Mouse (Mus musculus) c-Kit-negative CD71-positive TER-119-positive erythroid progenitor cells, embryonic 14.5 days (primary cell): ENCODE measurements around the gene Cbarp.

Experiments
- DNase-seq: peaks from one replicate; pipeline ENCODE4 v3.0.0-alpha.2; 2013; ENCODE audit warnings: low read depth, low spot score

The Cbarp gene

DNA sequence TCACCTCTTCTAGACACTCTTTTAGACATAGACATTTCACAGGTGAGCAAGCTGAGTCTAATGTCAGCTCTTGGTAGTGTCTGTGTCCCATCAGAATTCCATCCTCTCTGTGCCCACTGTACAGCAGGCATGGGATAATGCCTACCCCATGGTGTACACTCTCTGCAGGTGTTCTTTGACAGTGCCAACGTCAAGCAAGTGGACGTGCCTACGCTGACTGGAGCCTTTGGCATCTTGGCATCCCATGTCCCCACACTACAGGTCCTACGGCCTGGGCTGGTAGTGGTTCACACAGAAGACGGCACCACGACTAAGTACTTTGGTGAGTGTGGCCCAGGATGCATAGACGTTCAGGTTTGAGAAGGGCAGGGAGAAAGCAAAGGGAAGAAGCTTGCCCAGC, 3.0 kb upstream of the Cbarp start:
- DNase-seq: no peak

DNA sequence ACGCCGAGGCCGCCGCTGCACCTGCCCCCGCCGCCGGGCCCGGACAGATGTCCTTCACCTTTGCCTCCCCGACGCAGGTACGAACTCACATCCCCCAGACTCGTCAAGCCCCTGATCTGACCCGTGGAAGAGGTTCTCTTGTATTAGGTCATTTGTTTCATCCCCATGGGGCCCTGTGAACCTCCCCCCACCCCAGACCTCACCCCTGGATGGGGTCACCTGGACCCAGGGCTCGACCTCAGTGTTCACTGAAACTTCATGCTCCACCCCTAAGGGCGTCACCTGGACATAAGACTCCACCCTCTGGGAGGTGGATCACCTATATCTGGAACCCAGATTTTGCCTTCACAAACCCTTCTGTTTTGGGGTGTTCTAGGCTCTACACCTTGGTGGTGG, 1.9 kb upstream of the Cbarp start:
- no peak for DNase-seq

DNA sequence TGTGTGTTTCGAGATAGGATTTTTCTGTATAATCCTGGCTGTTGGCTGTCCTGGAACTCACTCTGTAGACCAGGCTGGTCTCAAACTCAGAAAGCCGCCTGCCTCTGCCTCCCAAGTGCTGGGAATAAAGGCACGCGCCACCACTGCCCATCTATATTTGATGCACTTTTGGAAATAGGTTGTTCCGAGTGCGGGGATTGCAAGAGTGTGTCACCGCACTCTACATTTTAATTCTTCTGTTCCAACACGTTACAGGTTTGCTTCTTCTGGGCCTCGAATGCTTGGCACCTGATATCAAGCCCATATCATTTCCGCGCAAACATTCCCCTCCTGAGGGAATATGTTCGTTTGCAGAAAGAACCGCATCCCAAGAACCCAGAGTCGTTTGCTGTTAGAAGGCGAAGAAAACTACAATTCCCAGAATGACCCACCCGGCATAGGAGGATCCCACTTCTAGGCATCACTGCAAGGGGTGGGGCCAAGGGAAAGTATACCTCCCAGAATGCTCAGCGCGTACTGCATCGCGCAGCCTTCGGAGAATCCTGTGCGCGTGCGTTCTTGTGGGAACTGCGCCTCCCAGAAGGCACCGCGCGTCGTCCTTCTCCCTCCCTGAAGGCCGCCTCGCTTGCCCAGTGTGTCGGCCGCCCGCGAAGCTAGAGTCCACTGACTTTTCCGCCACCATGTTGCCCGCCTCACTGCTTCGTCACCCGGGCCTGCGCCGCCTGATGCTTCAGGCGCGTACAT, 1.3 kb upstream of the Cbarp start:
- DNase-seq: peak; percentile 97

DNA sequence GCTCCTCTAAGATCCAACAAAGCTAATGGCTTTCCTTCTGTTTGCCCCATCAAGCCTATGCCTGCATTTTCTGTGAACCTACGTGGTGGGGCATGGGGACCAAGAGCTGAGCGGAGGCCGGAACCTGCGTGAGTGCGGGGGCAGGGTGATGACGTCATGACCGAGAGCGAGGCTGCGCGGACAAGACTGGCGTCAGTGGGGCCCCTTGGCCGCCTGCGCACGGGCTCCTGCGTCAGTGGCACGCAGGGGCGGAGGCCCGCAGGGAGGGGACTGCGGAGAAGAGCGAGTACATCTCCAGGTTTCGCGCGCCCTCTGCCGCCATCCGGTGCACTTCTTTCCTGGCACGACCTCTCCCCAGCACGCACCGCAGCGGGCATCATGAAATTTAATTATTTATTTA, 608 bp upstream of the Cbarp start:
- DNase-seq: peak; percentile 79

DNA sequence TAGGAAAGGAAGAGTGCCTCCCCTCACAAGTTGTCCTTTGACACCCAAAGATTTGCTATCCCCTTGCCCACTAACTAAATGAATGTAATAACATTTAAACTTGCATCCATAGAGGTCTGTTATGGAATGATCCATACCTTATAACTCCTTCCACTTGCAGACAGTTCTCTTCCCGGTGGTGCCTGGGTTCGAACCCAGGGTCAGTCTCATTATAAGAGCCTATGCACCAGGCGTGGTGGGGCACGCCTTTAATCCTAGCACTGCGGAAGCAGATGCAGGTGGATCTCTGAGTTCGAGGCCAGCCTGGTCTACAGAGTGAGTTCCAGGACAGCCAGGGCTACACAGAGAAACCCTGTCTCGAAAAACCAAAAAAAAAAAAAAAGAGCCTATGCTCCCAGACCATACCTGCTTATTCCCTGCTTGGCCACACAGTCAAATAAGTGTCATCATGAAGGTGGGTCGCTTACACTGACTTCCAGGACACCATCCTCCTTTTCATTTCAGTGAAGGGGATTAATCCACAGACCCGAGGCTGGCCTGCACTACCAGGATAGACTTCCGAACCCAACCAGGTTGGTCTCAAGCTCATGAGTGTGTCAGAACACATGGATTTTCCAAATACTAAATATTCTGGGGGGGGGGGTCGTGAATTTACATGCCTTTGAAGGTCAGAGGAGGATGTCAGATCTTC, 515 bp downstream of the Cbarp start:
- no peak for DNase-seq

DNA sequence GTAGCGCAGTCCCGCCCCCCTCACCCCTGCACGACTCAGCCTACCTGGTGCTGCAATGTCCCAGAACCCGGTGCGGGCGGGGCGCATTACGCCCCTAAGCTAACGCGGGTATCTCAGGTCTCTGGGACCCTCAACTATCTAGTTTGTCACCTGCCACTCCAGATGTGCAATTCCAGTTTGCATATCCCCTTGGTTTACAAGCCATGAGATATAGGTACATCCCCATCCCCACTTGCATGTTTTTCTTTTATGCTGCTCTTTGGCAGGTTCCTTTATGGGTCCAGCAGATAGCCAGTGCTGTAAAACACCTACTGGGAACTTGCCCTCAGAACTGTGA, 1.2 kb downstream of the Cbarp start:
- no peak for DNase-seq

DNA sequence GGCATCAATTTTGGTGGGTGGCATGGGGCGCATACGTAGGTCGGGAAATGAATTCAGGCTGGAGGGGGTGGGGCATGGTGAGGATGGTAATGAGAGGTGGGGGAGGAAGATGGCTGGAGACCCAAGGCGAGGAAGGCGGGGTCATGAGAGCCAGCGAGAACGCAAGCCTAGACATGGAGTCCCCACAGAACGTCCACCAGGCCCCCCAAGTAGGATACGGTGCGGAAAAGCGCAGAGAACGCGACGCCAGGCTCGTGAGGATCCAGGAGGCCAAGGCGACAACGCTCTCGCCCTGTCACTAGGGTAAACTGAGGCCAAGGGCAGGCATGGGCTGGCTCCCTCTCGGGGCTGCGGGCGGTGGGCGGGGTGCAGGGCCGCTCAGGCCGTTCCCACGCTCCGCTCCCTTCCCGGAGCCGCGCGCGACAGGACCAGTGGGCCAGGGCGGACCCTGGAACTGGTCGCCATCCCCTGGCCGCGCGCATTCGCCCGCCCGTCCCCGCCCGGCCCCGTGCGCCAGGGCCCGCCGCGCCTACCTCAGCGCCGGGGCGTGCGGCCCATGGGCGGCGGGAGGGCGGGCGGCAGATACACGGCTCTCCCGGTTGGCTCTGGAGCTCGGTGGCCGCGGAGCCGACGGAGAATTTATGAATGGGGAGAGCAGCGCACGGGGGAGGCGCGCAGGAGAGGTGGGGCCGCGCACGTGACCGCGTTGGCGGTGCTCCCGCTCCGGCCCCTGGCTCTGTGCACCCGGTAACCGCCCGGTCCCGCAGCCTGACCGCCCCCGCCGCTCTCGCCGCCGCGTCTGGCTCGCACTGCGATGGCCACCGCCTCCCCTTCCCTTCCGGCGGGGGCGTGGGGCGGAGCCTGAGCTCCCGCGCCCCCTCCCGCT, 1.8 kb downstream of the Cbarp start, which contains the start of gene Atp5d:
TSS of gene Atp5d (plus strand) at position 80 of the 886 bp plus-strand sequence.
- no peak for DNase-seq

DNA sequence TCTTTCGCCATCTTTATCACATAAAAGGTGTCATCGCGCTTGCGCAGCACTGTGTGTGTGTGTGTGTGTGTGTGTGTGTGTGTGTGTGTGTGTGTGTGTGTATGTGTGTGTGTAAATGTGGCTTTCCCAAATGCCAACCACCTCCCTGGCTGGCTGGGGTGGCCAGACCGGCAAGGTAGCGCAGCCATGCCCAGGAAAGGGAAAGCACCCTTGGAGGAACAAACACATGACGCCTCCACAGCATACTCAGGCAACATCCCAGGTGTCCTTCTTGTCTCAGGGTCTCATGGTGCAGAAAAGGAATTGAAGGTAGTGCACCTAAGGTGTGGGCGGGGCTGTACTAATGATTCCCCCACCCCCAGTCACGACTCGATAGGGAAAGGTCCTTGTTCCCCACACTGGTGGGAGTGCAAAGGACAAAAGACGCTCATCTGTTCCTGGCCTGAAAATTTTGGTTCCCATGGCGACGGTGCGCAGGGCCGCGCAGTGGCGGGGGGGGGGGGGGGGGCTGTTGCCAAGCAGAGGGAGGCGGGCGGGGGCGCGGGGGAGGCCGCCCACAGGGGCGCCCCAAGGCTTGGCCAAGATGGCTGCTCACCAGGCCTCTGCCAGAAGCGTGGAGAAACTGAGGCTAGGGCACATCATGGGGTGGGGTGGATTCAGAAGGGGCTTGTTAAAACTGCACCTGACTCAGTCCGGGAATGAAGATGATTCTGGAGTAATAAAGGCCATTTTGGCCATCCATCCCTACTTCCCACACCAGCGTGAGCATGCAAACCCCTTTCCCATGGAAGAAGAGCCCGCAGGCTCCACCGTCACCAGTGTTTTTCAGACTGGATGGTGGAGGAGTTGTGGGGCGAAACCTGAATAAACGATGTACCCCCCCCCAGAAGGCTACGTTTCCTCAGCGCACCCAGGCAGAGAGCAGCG, 2.7 kb downstream of the Cbarp start:
- DNase-seq: no peak

DNA sequence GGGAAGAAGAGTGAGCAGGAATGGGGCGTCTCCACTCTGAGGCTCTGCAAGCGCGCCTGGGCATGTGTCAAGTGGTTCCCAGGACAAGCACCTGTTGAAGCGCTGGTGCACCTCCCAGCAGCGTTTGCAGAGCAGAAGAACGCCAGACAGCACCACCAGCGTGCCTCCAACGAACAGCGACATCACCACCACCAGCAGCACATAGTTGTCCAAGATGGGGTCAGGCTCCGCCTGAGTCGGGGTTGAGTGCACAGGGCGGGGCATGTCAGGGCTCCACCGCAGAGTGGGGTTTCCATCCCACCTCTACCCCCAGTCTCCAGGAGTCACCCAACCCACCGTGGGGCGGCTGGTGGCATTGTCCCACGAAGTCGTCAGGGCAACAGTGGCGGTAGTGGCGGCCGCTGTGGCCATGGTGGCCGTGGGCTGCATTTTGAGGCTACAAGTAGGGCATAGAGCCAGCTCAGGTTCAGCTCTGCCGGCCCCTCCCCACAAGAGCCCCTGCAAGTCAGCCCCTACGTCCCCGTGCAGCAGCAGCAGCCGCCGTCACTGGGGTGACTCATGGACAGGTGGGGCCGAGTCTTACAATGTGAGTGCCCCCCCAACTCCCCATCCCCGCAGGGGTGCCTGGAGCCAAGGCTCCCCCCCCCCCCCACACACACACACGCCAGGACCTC, 3.5 kb downstream of the Cbarp start:
- DNase-seq: no peak

DNA sequence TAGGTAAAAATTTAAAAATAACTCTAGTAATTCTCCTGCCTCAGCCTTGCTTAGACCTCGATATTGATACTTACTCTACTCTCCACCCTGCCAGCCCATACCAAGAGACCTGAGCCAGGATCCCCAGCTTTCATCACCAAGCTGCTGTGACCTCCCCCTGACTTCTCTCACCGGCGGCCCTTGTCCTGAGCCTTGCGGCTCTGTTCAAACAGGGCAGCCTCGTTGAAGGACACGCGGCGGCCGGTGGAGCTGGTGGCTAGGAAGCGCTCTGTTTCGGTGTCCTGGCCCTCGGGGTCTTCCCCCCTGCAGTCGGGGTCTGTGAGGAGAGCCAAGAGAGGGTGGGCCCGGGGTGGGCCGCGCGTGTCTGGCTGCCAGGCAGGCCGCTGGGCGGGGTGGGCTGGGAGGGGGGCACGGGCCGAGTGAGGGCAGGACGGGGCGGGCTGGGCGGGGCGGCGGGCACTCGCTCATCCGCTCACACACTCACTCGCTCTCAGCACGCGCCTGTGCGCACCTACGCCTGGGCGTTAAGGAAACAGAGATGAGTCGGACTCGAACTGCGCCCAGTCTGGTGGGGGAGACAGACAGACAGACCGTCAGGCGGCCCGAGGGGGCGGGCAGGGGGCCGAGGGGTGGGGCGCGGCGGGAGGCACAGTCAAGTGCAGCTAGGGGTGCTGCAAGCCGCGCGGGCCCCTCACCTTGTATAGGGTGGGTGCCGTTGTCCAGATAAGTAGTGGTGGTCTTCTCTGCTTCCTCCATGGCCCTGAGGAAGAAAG, 4.3 kb downstream of the Cbarp start:
- DNase-seq: no peak

DNA sequence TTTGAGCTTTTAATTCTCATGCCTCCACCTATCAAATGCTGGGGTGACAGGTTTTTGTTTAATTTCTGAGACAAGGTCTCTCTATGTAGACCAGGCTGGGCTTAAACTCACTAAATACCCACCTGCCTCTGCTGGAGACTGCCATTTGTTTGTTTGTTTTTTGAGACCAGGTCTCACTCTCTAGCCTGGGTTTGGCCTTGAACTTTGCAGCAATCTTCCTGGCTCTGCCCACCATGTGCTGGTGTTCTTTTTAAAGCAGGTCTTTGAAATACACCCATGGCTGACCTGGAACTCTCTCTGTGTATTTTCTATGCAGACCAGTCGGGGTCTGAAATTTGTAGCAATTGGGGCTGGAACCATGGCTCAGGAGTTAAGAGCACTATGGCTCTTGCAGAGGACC, 5.0 kb downstream of the Cbarp start:
- DNase-seq: no peak

DNA sequence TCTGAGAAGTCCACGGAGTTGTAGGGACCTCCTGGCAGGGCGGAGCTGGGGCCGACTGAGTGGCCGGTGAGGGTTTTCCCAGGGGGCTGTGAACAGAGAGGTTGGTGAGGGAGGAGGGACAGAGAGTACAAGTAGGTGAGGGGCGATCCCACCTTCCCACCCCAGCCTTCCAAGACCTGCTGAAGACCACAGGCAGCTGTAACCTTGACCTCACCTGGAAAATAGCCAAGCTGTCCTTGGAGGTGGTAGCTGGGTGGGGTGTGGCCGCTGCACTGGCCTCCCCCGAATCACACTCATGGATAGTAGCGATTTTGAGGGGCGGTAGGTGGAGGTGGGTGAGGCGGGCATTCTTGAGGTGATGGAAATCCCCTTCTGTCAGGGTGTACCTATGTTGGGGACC, 5.5 kb downstream of the Cbarp start:
- DNase-seq: no peak

DNA sequence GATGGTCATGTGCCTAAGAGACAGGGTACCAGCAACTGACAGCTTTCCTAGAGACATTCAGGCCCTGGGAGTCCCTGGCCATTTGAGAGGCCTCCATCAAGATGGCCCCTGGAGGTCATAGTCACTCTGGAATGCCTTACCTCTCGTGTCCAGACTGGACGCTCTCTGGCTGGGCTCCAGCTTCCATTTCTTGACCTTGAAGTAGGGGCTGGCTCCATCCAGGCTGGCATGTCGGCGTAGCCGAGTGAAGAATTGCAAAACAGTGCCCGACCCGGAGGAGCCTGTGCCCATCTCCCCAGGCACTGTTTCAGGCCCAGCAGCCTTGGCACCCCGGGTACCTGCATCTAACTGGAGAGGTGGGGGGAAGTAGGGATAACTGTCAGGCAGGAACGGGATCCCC, 6.2 kb downstream of the Cbarp start:
- DNase-seq: no peak

DNA sequence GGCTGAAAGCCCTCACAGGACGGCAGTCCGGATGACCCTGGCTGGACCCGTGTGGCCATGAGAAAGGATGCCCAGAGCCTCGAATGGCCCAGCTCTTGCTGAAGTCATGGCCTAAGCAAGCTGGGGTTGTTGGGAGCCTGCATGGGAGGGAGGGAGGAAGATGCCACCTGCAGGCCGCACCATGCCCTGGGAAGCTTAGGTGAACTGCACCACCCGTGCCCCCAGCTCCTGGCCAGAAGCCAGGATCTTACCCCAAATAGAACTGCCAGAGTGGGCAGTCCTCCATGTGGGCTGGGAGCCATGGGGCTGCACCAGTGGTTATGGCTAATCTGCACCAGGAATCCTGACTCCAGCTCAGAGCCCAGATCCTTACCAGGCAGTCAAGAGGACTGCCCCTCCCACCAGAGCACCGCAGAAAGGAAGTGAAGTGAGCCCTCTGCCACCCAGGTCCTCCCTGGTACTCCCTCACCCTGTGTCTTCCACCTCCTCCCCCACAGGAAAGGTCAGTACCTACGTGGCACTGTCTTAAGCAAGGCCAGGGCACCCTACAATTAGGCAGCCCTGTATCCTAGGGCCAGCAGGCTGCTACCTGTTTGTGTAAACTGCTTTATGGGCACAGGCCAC, 7.3 kb downstream of the Cbarp start:
- DNase-seq: no peak

DNA sequence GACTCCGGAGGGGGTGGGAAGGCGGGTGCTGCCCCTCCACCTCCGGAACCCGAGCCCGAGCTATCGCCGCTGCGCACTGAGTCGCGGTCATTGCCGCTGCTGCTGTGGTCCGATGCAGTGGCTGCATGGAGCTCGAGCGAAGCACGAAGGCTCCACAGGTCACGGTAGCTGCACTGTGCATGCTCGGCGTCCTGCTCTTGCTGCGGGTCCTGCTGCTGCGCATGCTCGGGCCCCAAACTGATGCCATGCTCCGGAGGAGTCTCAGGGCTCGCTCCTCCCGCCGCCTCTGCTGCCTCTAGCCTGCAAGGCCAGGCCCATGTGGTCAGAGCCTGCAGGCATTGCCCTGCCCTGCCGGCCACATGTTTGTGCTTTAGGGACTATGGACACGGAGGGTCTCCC, 8.7 kb downstream of the Cbarp start:
- no peak for DNase-seq

DNA sequence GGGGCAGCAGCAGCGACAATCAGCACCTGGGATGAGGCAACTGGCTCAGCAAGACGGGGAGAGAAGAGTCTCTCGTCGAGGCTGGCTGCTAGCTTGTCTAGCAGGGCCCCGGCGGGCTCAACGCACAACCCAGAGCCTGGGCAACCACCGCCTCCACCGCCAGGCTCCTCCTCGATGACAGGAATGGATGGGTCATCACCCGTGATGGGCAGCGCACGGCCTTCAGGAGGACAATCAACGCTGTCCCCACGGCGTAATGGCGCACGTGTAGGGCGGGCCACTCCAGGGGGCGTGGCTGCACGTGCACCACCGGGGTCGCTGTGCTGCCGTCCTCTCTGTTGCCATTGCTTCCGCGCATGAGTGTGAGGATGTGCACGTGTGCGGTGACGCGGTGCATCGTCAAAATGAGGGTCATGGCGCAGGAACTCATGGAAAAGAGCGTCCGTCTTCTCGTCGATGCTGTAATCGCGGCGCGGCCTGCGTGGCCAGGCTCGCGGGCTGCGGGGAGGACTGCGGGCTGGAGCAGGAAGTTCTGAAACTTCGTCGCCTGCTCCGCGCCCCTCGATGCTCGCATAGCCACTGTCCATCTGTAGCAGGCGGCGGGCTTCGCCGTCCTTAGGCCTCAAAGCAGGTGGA, 9.2 kb downstream of the Cbarp start:
- DNase-seq: no peak

DNA sequence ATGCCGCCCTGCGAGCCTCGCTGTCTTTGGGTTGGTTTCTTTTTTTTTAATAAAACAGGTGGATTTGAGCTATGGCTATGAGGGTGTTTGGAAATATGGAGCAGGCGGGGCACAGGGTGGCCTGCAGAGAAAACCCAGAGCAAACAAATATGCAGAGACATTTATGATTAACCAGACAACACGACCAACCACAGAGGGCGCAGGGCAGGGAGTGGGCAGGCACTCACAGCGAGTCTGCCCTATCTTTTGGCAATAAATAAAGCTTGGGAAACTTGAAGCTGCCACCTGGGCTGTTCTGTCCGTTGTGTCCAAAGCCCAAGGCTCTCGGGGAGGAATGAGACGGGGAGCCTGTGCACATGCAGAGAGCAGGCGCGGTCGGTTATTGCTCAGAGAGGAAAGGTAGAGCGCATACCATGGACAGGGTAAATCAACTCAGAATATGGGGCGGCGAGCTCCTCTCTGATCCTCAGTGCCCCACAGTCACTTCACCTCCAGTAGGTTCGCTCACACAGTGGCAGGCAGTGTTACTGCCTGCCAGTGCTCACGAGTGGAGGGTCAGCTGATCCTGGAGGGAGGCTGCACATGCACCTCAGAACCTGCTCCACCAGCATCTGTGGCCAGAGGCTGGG, 10.1 kb downstream of the Cbarp start:
- no peak for DNase-seq

DNA sequence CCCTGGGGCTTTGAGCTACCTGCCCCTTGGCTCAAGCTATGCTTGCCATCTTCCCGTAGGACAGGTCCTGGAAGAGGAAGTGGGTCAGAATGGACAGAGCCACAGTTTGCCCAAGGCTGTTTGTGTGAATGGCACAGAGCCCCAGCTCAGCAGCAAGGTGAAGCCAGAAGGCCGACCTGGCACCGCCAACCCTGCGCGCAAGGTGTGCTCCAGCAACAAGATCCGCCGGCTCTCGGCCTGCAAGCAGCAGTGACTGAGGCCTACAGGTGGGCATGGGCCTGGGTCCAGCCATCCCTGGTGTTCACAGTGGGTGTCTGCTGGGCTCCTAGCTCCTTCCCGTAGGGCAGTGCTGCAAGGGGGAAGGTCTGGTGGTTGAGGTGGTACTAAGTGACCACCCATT, 10.8 kb downstream of the Cbarp start:
- DNase-seq: no peak

DNA sequence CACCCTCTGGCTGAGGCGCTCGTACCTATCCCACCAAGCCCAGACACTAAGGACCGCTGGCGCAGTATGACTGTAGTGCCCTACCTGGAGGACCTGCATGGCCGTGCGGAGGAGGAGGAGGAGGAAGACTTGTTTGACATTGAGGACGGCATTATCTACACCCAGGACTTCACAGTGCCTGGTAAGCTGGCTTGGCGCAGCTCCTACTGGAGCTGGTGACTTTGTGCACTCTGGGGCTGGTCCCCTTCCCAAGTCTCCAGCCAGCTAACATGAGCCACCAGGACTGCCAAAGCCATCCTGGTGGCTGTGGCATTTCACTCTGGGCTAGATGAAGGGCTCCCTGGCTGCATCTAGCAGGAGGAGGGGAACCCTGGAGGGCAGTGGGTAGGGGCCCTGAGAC, 12.7 kb downstream of the Cbarp start:
- no peak for DNase-seq
